Mouse (Mus musculus) brown adipose tissue, adult 24 weeks (tissue): ENCODE results near the gene Pkp2. TPM values are rescaled to one million over a fixed set of nuclear protein-coding genes. Genes with fewer than 3 reads are reported as not detected.

ENCODE experiments used
- H3K27ac ChIP-seq: fragments of 200-500 bp; replicated peaks from 2 replicates; pipeline ENCODE4 v1.5.1; 2012; ENCODE audit warnings: low read depth, mild to moderate bottlenecking, low read length
- H3K4me1 ChIP-seq: fragments of 200-500 bp; 2 replicates; pipeline ENCODE4 v1.6.1; 2012; ENCODE audit warnings: low read length, mixed read lengths; ENCODE audit not compliant: control insufficient read depth, insufficient read depth, insufficient read length
- H3K4me3 ChIP-seq: fragments of 200-500 bp; 2 replicates; pipeline ENCODE4 v1.5.1; 2012; ENCODE audit warnings: low read depth, mild to moderate bottlenecking, low read length, moderate library complexity; ENCODE audit not compliant: insufficient read depth
- polyA plus RNA-seq: library from polyadenylated mRNA; stranded (reverse); fragments of >200 nt; gene quantifications from 2 replicates; pipeline ENCODE4 v1.2.4, GENCODE M21; 2012; ENCODE audit not compliant: missing spikeins, insufficient read depth, insufficient read length

Gene Pkp2
- polyA plus RNA-seq, 1 experiment, result 10.1 TPM

GRCm38 (mm10) chr16:16244711-16245110 lies 31.6 kb downstream of the Pkp2 start:
- Histone ChIP-seq H3K4me1 (no peaks in the 10 kb centered on the region), H3K4me3 (no peak overlapping the region), H3K27ac (no peak overlapping the region)

GRCm38 (mm10) chr16:16250470-16250869 lies 37.4 kb downstream of the Pkp2 start:
- Histone ChIP-seq H3K4me3 (no peak overlapping the region), H3K27ac (no peak overlapping the region)

GRCm38 (mm10) chr16:16253326-16254074 lies 40.4 kb downstream of the Pkp2 start:
- H3K4me3 ChIP-seq, result no peak overlapping the region
- H3K4me1 ChIP-seq, result no peaks in the 10 kb centered on the region
- H3K27ac ChIP-seq, result no peak overlapping the region

More at GRCm38 (mm10) chr16:16250470-16250869, 37.4 kb downstream of the Pkp2 start:
- H3K4me1 ChIP-seq, result no peaks in the 10 kb centered on the region

- Histone ChIP-seq H3K27ac (no peak overlapping the region), H3K4me3 (no peak overlapping the region), H3K4me1 (no peaks in the 10 kb centered on the region)
Observed at GRCm38 (mm10) chr16:16255217-16255616, 42.1 kb downstream of the Pkp2 start.

- Histone ChIP-seq H3K4me3 (no peak overlapping the region), H3K4me1 (no peaks in the 10 kb centered on the region), H3K27ac (no peak overlapping the region)
Observed at GRCm38 (mm10) chr16:16255874-16256273, 42.8 kb downstream of the Pkp2 start.

GRCm38 (mm10) chr16:16256672-16257071 lies 43.6 kb downstream of the Pkp2 start:
- Histone ChIP-seq H3K4me1 (no peaks in the 10 kb centered on the region), H3K4me3 (no peak overlapping the region), H3K27ac (no peak overlapping the region)

GRCm38 (mm10) chr16:16260882-16261281 lies 47.8 kb downstream of the Pkp2 start:
- no peak overlapping the region for H3K27ac ChIP-seq
- H3K4me1 ChIP-seq, result no peaks in the 10 kb centered on the region

GRCm38 (mm10) chr16:16261481-16261880 lies 48.4 kb downstream of the Pkp2 start:
- Histone ChIP-seq H3K4me1 (no peaks in the 10 kb centered on the region), H3K27ac (no peak overlapping the region), H3K4me3 (no peak overlapping the region)

More at GRCm38 (mm10) chr16:16260882-16261281, 47.8 kb downstream of the Pkp2 start:
- H3K4me3 ChIP-seq, result no peak overlapping the region

- Histone ChIP-seq H3K4me1 (no peaks in the 10 kb centered on the region), H3K27ac (no peak overlapping the region), H3K4me3 (no peak overlapping the region)
Observed at GRCm38 (mm10) chr16:16262436-16262835, 49.3 kb downstream of the Pkp2 start.

- Histone ChIP-seq H3K4me1 (no peaks in the 10 kb centered on the region), H3K27ac (no peak overlapping the region), H3K4me3 (no peak overlapping the region)
Observed at GRCm38 (mm10) chr16:16272978-16273377, 59.9 kb downstream of the Pkp2 start.

- no peak overlapping the region for H3K27ac ChIP-seq
- H3K4me3 ChIP-seq, result no peak overlapping the region
- H3K4me1 ChIP-seq, result no peaks in the 10 kb centered on the region
Observed at GRCm38 (mm10) chr16:16273752-16274151, 60.6 kb downstream of the Pkp2 start.

GRCm38 (mm10) chr16:16302369-16303137 lies 89.4 kb downstream of the Pkp2 start, which contains the start of gene Yars2:
Gene Yars2, plus strand, starts transcription at chr16:16302965.
- peak within 1 kb of the TSS; percentile 81 for H3K4me3 ChIP-seq
- no peaks in the 10 kb centered on the region for H3K4me1 ChIP-seq
- peak within 1 kb of the TSS; percentile 96 for H3K27ac ChIP-seq

- Histone ChIP-seq H3K4me1 (no peaks in the 10 kb centered on the region), H3K4me3 (peak overlapping the region; percentile 81), H3K27ac (peak overlapping the region; percentile 63)
Observed at GRCm38 (mm10) chr16:16303138-16303827, 90.2 kb downstream of the Pkp2 start.

GRCm38 (mm10) chr16:16303888-16304287 lies 90.8 kb downstream of the Pkp2 start:
- Histone ChIP-seq H3K4me3 (peak overlapping the region; percentile 81), H3K4me1 (no peaks in the 10 kb centered on the region), H3K27ac (no peak overlapping the region)

- H3K4me3 ChIP-seq, result no peak overlapping the region
- H3K27ac ChIP-seq, result no peak overlapping the region
- no peaks in the 10 kb centered on the region for H3K4me1 ChIP-seq
Observed at GRCm38 (mm10) chr16:16311319-16311718, 98.2 kb downstream of the Pkp2 start.
